Mouse (Mus musculus) hindbrain, embryonic 12.5 days (tissue): ENCODE results near the gene Gm48552. TPM values are rescaled to one million over a fixed set of nuclear protein-coding genes. Genes with fewer than 3 reads are reported as not detected.

Experiments used
- ATAC-seq: fragments of 200-750 bp; cut with Nextera tagmentation; 2 replicates; pipeline ENCODE4 v1.8.0; 2017; ENCODE audit warnings: moderate TSS enrichment; ENCODE audit not compliant: low FRiP score
- H3K27ac ChIP-seq: fragments of 300-500 bp; sonication (generic); 2 replicates; pipeline ENCODE4 v1.5.1; 2016; ENCODE audit warnings: mild to moderate bottlenecking
- H3K27me3 ChIP-seq: fragments of 300-500 bp; sonication (generic); 2 replicates; pipeline ENCODE4 v1.6.1; 2016; ENCODE audit warnings: mild to moderate bottlenecking
- H3K36me3 ChIP-seq: fragments of 300-500 bp; sonication (generic); 2 replicates; pipeline ENCODE4 v1.6.1; 2016; ENCODE audit warnings: mild to moderate bottlenecking
- H3K4me1 ChIP-seq: fragments of 300-500 bp; sonication (generic); 2 replicates; pipeline ENCODE4 v1.6.1; 2016
- H3K4me2 ChIP-seq: fragments of 300-500 bp; sonication (generic); replicated peaks from 2 replicates; pipeline ENCODE4 v1.6.1; 2016; ENCODE audit warnings: mild to moderate bottlenecking
- H3K4me3 ChIP-seq: fragments of 300-500 bp; sonication (generic); 2 replicates; pipeline ENCODE4 v1.5.1; 2016; ENCODE audit warnings: mild to moderate bottlenecking
- H3K9ac ChIP-seq: fragments of 300-500 bp; sonication (generic); 2 replicates; pipeline ENCODE4 v1.6.1; 2016; ENCODE audit warnings: mild to moderate bottlenecking, moderate library complexity
- H3K9me3 ChIP-seq: fragments of 300-500 bp; sonication (generic); replicated peaks from 2 replicates; pipeline ENCODE4 v1.6.1; 2016; ENCODE audit warnings: mild to moderate bottlenecking
- WGBS: fragments of 180-500 bp; shearing (Covaris S2); methylation state at CpG from one replicate; pipeline ENCODE4 v1.1.7; 2016; 5-methylcytosine and 5-hydroxymethylcytosine counted together
- polyA plus RNA-seq: library from polyadenylated mRNA; unstranded; fragments of >200 nt; fragmentation: Nextera tagmentation; extraction: Ambion mirVana; gene quantifications from 2 replicates; pipeline ENCODE4 v1.2.1, GENCODE M21; 2016

Gm48552 gene
- polyA plus RNA-seq, 1 experiment from 2014 or later, result 1.1 TPM

GRCm38 (mm10) chr10:81421041-81421796, 32.4 kb downstream of the Gm48552 start:
- H3K4me3 ChIP-seq, result no peak overlapping the region
- no peak overlapping the region for H3K9ac ChIP-seq
- WGBS, result 69% methylated on average over 4 of the region's 4 CpGs
- H3K36me3 ChIP-seq, result peaks cover 5% of the 10 kb centered on the region
- peaks cover 44% of the 10 kb centered on the region for H3K27me3 ChIP-seq
- H3K9me3 ChIP-seq, result no peaks in the 10 kb centered on the region
- no peak overlapping the region for H3K27ac ChIP-seq
- peaks cover 52% of the 10 kb centered on the region for H3K4me1 ChIP-seq
- H3K4me2 ChIP-seq, result no peak overlapping the region
- ATAC-seq, result no peak

GRCm38 (mm10) chr10:81421797-81422100, 32.9 kb downstream of the Gm48552 start:
- peaks cover 5% of the 10 kb centered on the region for H3K36me3 ChIP-seq
- WGBS, result 84% methylated on average over 5 of the region's 5 CpGs
- H3K4me3 ChIP-seq, result no peak overlapping the region
- H3K27ac ChIP-seq, result no peak overlapping the region
- ATAC-seq, result no peak
- H3K4me1 ChIP-seq, result peaks cover 52% of the 10 kb centered on the region
- H3K27me3 ChIP-seq, result peaks cover 49% of the 10 kb centered on the region
- no peak overlapping the region for H3K4me2 ChIP-seq
- no peaks in the 10 kb centered on the region for H3K9me3 ChIP-seq
- no peak overlapping the region for H3K9ac ChIP-seq

DNA sequence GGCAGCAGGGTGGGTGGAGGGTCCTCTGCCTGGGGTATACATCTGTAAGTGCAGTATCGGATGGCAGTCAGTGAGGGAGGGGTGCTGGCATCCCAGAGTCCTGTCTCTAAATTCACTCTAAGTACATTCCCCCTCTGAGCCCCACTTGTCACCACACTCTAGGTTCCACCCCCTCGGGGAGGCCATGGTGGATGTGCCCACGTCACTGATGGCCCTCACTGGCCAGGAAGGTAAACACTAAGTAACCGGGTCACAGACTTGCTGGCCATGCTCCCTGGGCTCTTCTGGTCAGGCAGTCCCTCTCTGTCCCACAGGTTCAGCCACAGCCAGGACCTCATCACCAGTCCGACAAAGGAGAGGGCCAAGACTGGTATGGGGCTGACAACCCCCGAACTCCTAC, 33.4 kb downstream of the Gm48552 start:
- Histone ChIP-seq H3K4me3 (no peak overlapping the region), H3K36me3 (peaks cover 5% of the 10 kb centered on the region), H3K4me2 (no peak overlapping the region), H3K27ac (no peak overlapping the region), H3K27me3 (peaks cover 54% of the 10 kb centered on the region), H3K9me3 (no peaks in the 10 kb centered on the region), H3K9ac (no peak overlapping the region), H3K4me1 (peaks cover 52% of the 10 kb centered on the region)
- ATAC-seq, result no peak
- 68% methylated on average over 6 of the region's 6 CpGs for WGBS

- Histone ChIP-seq H3K9ac (no peak overlapping the region), H3K9me3 (no peaks in the 10 kb centered on the region), H3K36me3 (peaks cover 5% of the 10 kb centered on the region), H3K27ac (no peak overlapping the region), H3K4me3 (no peak overlapping the region), H3K27me3 (peaks cover 56% of the 10 kb centered on the region), H3K4me1 (peaks cover 50% of the 10 kb centered on the region), H3K4me2 (no peak overlapping the region)
- no peak for ATAC-seq
- WGBS, result 75% methylated on average over 3 of the region's 3 CpGs
These were observed 33.9 kb downstream of the Gm48552 start for GRCm38 (mm10) chr10:81422661-81423217.

GRCm38 (mm10) chr10:81423476-81424245, 34.9 kb downstream of the Gm48552 start:
- Histone ChIP-seq H3K4me3 (no peak overlapping the region), H3K4me2 (peak overlapping the region; percentile 21; the same call in 1 of the 2 replicates), H3K4me1 (peaks cover 40% of the 10 kb centered on the region), H3K36me3 (peaks cover 5% of the 10 kb centered on the region), H3K27ac (no peak overlapping the region), H3K9me3 (no peaks in the 10 kb centered on the region), H3K27me3 (peaks cover 64% of the 10 kb centered on the region), H3K9ac (0 out of 2 replicates have a peak overlapping the region, but pooled peaks have one; percentile 36)
- WGBS, result 68% methylated on average over 4 of the region's 4 CpGs
- no peak for ATAC-seq

DNA sequence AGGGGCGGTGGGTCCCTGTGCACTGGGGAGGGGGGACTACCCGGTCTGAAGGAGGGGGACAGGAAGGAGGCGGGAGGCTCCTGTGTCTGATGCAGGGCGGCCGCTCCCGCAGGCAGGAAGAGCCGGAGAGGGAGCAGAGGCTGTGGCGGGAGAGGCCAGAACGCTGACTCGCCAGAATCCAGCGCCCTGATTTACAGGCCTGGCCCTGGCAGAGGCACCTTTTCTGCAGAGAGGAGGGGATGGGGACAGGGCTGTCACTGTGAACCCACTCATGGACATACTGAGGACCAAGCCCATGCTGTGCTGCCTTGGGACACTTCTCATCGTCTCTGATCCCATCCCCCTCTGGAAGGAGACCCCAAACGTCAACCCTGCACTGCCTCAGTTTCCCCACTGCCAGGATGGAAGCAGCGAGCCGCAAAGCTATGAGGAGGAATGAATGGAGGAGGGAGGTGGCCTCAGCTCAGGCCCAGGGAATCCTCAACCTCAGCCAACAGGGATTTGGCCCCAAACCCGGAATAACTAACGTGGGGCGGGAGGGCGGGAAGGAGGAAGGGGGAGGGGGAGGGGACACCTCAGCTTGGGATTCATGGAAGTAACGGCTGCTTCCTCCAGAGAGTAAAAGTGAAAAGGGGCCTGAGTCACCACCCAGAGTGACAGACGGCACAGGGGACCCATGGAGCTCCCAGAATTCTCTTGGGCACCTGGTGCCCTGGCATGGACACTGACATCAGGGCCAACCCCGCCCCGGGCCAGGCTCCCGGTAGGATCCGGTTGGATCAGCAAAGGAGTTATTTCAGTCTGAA, 35.6 kb downstream of the Gm48552 start:
- H3K27me3 ChIP-seq, result peaks cover 68% of the 10 kb centered on the region
- ATAC-seq, result no peak
- peak overlapping the region; percentile 36; the same call in 1 of the 2 replicates for H3K9ac ChIP-seq
- H3K9me3 ChIP-seq, result no peaks in the 10 kb centered on the region
- 6% methylated on average over 21 of the region's 25 CpGs for WGBS
- no peak overlapping the region for H3K4me3 ChIP-seq
- H3K36me3 ChIP-seq, result peaks cover 5% of the 10 kb centered on the region
- no peak overlapping the region for H3K27ac ChIP-seq
- peak overlapping the region; percentile 21; the same call in 1 of the 2 replicates for H3K4me2 ChIP-seq
- peaks cover 39% of the 10 kb centered on the region for H3K4me1 ChIP-seq

DNA sequence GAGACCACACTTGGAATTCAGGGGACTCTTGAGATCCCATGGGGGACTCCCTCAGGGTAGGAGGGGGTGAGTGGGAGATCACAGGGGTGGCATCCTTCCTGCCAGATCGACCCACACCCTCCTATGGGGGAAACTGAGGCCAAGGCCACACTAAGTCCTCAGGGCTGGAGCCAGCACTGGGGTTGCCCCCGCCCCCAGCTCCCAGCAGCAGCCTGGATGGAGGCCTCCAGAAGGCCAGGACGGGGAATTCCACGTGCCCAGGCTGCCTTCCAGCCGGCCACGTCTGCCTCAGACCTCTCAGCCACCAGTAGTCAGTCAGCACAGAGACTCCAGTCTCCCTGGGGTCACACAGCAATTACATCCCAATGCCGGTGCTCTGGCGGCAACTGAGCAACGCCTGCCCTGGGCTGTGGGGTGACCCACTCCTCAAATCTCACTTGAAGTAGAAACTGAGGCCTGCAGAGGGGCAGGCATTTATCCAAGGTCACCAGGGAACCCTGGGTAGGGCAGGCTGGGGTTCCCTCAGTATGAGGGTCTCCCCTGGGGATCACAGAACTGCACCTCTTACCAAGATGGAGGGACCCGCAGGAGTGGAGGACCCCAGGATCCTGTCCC, 36.5 kb downstream of the Gm48552 start:
- Histone ChIP-seq H3K27me3 (peaks cover 68% of the 10 kb centered on the region), H3K4me3 (0 out of 2 replicates have a peak overlapping the region, but pooled peaks have one; percentile 5), H3K4me2 (peak overlapping the region; percentile 21; the same call in 1 of the 2 replicates), H3K27ac (no peak overlapping the region), H3K36me3 (no peaks in the 10 kb centered on the region), H3K9me3 (no peaks in the 10 kb centered on the region), H3K4me1 (peaks cover 44% of the 10 kb centered on the region), H3K9ac (peak overlapping the region; percentile 32; the same call in 1 of the 2 replicates)
- no peak for ATAC-seq
- 27% methylated on average over 10 of the region's 10 CpGs for WGBS

- no peak for ATAC-seq
- H3K4me2 ChIP-seq, result peak overlapping the region; percentile 67
- peaks cover 46% of the 10 kb centered on the region for H3K4me1 ChIP-seq
- H3K36me3 ChIP-seq, result no peaks in the 10 kb centered on the region
- H3K27ac ChIP-seq, result no peak overlapping the region
- H3K27me3 ChIP-seq, result peaks cover 69% of the 10 kb centered on the region
- 3% methylated on average over 20 of the region's 33 CpGs for WGBS
- peak overlapping the region; percentile 63 for H3K9ac ChIP-seq
- no peaks in the 10 kb centered on the region for H3K9me3 ChIP-seq
- H3K4me3 ChIP-seq, result peak overlapping the region; percentile 38
These were observed 37.4 kb downstream of the Gm48552 start for GRCm38 (mm10) chr10:81426081-81426671.

DNA sequence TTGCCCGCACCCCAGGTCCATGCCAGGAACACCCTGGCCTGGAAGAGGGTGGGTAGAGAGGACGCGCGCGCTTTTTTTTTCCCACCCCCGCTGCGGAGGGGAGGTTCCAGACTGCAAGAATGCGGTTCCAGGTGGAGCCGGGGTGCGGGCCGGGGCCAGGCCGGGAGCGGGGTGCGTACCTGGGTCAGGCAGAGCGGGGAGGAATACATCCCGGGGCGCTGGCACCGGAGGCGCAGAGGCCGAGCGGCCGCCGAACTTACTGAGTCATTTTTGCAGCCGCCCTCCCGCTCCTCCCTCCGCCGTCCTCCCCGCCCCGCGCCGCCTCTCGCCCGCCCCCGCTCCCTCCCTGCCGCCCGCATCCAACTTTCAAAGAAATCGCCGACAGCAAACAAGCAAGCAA, 38.1 kb downstream of the Gm48552 start:
- peaks cover 51% of the 10 kb centered on the region for H3K4me1 ChIP-seq
- WGBS, result under 1% methylated on average over 21 of the region's 38 CpGs

DNA sequence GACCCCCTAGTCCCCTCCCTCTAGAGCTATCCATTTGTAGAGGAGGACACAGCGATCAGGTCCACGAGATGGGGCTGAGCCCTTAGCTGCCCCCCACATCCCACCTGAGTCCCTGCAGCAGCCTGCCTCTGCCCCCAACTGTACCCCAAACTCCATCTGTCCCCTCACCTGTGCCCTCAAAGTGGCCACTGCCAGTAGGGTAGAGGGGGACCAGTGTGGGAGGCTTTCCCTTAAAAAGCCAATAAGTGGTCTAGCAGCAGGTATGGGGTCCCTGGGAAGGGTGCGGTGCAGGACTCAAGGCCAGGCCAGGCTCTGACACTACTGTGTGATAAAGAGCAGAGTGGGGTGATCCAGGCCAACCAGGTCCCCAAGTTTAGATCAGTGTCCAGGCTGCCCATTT, 38.5 kb downstream of the Gm48552 start:
- Histone ChIP-seq H3K4me2 (peak overlapping the region; percentile 67), H3K27me3 (peaks cover 70% of the 10 kb centered on the region), H3K4me1 (peaks cover 51% of the 10 kb centered on the region), H3K27ac (no peak overlapping the region), H3K9me3 (no peaks in the 10 kb centered on the region), H3K4me3 (peak overlapping the region; percentile 38), H3K36me3 (no peaks in the 10 kb centered on the region), H3K9ac (peak overlapping the region; percentile 63)
- ATAC-seq, result no peak
- 24% methylated on average over 3 of the region's 3 CpGs for WGBS

More for the DNA sequence above, 38.1 kb downstream of the Gm48552 start:
- Histone ChIP-seq H3K9me3 (no peaks in the 10 kb centered on the region), H3K27ac (no peak overlapping the region), H3K36me3 (no peaks in the 10 kb centered on the region), H3K4me2 (peak overlapping the region; percentile 67), H3K9ac (peak overlapping the region; percentile 63), H3K4me3 (peak overlapping the region; percentile 38), H3K27me3 (peaks cover 74% of the 10 kb centered on the region)
- ATAC-seq, result no peak

DNA sequence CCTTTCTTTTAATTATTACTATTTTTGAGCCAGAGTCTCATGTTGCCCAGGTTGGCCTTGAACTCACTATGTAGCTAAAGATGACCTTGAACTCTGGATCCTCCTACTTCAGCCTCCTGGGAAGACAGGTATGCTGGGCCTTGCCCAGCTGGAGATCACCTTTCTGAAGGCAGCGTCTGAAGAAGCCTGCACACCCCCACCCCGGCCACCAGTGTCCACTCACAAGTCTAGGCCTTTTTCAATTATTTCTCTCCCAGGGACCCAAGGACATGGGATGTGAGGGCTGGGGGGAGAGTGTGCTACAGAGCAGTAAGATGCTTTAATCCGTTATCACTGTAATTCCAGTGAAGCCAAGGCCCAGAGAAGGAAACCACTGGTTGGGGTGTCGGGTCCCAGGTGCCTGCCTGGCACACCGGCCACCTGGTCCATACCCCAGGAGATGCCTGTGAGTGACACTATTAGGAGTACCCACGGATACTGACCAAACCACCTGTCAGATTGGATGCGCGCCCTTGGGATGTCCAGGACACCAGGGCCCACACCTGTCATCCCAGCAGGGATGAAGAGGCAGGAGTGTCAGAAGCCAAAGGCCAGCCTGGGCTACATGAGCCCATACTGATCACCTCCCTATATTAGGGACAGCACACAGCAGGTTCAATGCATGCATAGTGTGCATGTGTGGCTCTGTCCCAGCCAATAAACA, 39.1 kb downstream of the Gm48552 start:
- Histone ChIP-seq H3K27ac (no peak overlapping the region), H3K27me3 (peaks cover 66% of the 10 kb centered on the region), H3K4me1 (peaks cover 56% of the 10 kb centered on the region), H3K4me3 (no peak overlapping the region), H3K9me3 (no peaks in the 10 kb centered on the region), H3K9ac (no peak overlapping the region), H3K4me2 (no peak overlapping the region), H3K36me3 (no peaks in the 10 kb centered on the region)
- WGBS, result 76% methylated on average over 8 of the region's 8 CpGs
- ATAC-seq, result no peak
